In the genomic region with DNA sequence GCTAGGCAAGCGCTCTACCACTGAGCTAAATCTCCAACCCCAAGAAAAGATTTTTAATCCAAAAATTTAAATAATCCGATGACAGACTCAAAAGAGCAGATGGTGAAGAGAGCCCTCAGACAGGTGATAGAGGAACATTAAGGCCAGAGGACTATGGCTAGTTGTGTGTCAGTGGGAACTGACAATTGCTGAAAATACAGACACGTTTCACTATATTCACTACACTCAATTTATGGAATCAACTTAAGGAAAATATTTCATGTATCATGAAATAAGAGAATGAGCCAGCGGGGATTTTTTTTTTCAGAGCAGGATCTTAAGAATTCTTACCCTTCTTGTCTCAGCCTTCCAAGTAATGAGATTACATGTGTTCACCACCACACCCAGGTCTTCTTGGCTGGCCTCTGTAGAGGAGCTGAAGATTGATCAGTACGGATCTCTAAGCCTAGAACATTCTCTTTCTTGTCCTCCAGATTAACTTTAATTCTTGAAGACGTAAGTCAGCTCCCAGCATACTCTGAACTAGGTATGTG, we compare ENCODE assay signal across 8 mouse cellular contexts. TPM values are rescaled to one million over a fixed set of nuclear protein-coding genes. Genes with fewer than 3 reads are reported as not detected.
A peak's percentile ranks its signal among the peaks of the same experiment; 100 is the strongest.
DNase-seq lines count a peak whose midpoint lies in the region; ATAC-seq lines count a peak whose summit lies in the region.

No protein-coding gene starts in this region.

- H3K36me3 ChIP-seq in kidney, embryonic 16.5 days (ENCODE audit: insufficient read depth, low read length): no peaks in the 10 kb centered on the region

- no peak for ATAC-seq in kidney, embryonic 16.5 days (ENCODE audit: low FRiP score, low TSS enrichment)

- no peaks in the 10 kb centered on the region for H3K27me3 ChIP-seq in kidney, embryonic 16.5 days (ENCODE audit: insufficient read depth, low read length)

- intact Hi-C loops in left cerebral cortex, postnatal 25 days (cut with DNase I): loop anchor here (10.0 kb wide), 1 partner anchor 140 kb away; no protein-coding TSS in a partner anchor

- 53% methylated on average over 6 of the region's 6 CpGs for WGBS in kidney, embryonic 16.5 days

- peaks cover 28% of the 10 kb centered on the region for H3K4me1 ChIP-seq in kidney, embryonic 16.5 days (ENCODE audit: insufficient read depth, low read length)

- H3K4me3 ChIP-seq in kidney, embryonic 16.5 days (ENCODE audit: low read length): peak overlapping the region; percentile 75

- no peak for DNase-seq in kidney, adult 18-20 months
- peak; percentile 38 for DNase-seq in c-Kit-negative CD71-positive TER-119-positive erythroid progenitor cells, embryonic 14.5 days (ENCODE audit: low read depth, low spot score)
- peak; percentile 40 for DNase-seq in induced T-regulatory cell, adult 2 months (ENCODE audit: low read depth)
- peak; percentile 28 for DNase-seq in naive thymus-derived CD4-positive, alpha-beta T cell, adult 2 months (ENCODE audit: low read depth)
- no peak for DNase-seq in thymus, adult 18-20 months
- no peak for DNase-seq in left cerebral cortex, postnatal 25 days (ENCODE audit: low spot score in 2 of 2)
- no peak for DNase-seq in urinary bladder, adult 18-20 months (ENCODE audit: low spot score in 2 of 2)

- H3K4me2 ChIP-seq in kidney, embryonic 16.5 days (replicated peaks; ENCODE audit: low read depth, low read length): peak overlapping the region; percentile 57

- H3K9ac ChIP-seq in kidney, embryonic 16.5 days (replicated peaks; ENCODE audit: low read length): peak overlapping the region; percentile 99

- H3K27ac ChIP-seq in kidney, embryonic 16.5 days (ENCODE audit: low read length): peak overlapping the region; percentile 99

- H3K9me3 ChIP-seq in kidney, embryonic 16.5 days (ENCODE audit: low read length): no peaks in the 10 kb centered on the region

RNA-seq across cellular contexts. Expression of gene Brd4, which starts 0.7 kb away (rescaled TPM):
- 84.5 and 99.3 TPM in 2 replicates for polyA plus RNA-seq in kidney, embryonic 16.5 days (2015; fragmentation: Nextera tagmentation; extraction: Ambion mirVana)
- 100 to 1,000 TPM; 117 to 130 TPM for total RNA-seq in left cerebral cortex, postnatal 25 days (2021)

RNA-seq across cellular contexts. Expression of gene Akap8, which starts 35.8 kb away (rescaled TPM):
- 112 and 126 TPM in 2 replicates for polyA plus RNA-seq in kidney, embryonic 16.5 days (2015; fragmentation: Nextera tagmentation; extraction: Ambion mirVana)
- total RNA-seq in left cerebral cortex, postnatal 25 days (2021): 10 to 100 TPM; 71.1 to 94.8 TPM

Comparison
In these comparisons a context has a peak if more than half of its experiments do, and no peak if none do; other contexts are left out.
1. DNase-seq: peak in c-Kit-negative CD71-positive TER-119-positive erythroid progenitor cells, embryonic 14.5 days (single experiment), induced T-regulatory cell, adult 2 months (single experiment) and naive thymus-derived CD4-positive, alpha-beta T cell, adult 2 months (single experiment); none in kidney, adult 18-20 months (single experiment), thymus, adult 18-20 months (0 of 2), left cerebral cortex, postnatal 25 days (0 of 2) and urinary bladder, adult 18-20 months (0 of 2).